Mouse (Mus musculus) forebrain, embryonic 16.5 days (tissue): ENCODE measurements around the gene Rasal2. TPM values are rescaled to one million over a fixed set of nuclear protein-coding genes. Genes with fewer than 3 reads are reported as not detected.

ENCODE experiments used
- ATAC-seq: fragments of 200-750 bp; cut with Nextera tagmentation; 2 replicates; pipeline ENCODE4 v1.8.0; 2017; ENCODE audit warnings: mild to moderate bottlenecking, moderate library complexity
- H3K27ac ChIP-seq: fragments of 300-500 bp; sonication (generic); 2 replicates; pipeline ENCODE4 v1.5.1; 2014; ENCODE audit warnings: low read length, control low read depth
- H3K27me3 ChIP-seq: fragments of 300-500 bp; sonication (generic); replicated peaks from 2 replicates; pipeline ENCODE4 v1.6.1; 2014; ENCODE audit warnings: low read length; ENCODE audit not compliant: control insufficient read depth, insufficient read depth
- H3K36me3 ChIP-seq: fragments of 300-500 bp; sonication (generic); 2 replicates; pipeline ENCODE4 v1.6.1; 2014; ENCODE audit not compliant: control insufficient read depth, insufficient read depth
- H3K4me1 ChIP-seq: fragments of 300-500 bp; sonication (generic); replicated peaks from 2 replicates; pipeline ENCODE4 v1.6.1; 2014; ENCODE audit warnings: low read length; ENCODE audit not compliant: control insufficient read depth, insufficient read depth
- H3K4me2 ChIP-seq: fragments of 300-500 bp; sonication (generic); 2 replicates; pipeline ENCODE4 v1.6.1; 2014; ENCODE audit warnings: mild to moderate bottlenecking, low read length, control low read depth
- H3K4me3 ChIP-seq: fragments of 300-500 bp; sonication (generic); replicated peaks from 2 replicates; pipeline ENCODE4 v1.5.1; 2014; ENCODE audit warnings: mild to moderate bottlenecking, low read length, control low read depth
- H3K9ac ChIP-seq: fragments of 300-500 bp; sonication (generic); replicated peaks from 2 replicates; pipeline ENCODE4 v1.6.1; 2014; ENCODE audit warnings: low read depth, low read length, control low read depth
- H3K9me3 ChIP-seq: fragments of 300-500 bp; sonication (generic); 2 replicates; pipeline ENCODE4 v1.6.1; 2016; ENCODE audit warnings: low read length; ENCODE audit not compliant: control insufficient read depth
- WGBS: fragments of 180-500 bp; shearing (Covaris S2); extraction: QIAGEN DNeasy Blood & Tissue Kit; methylation state at CpG from one replicate; pipeline ENCODE4 v1.1.7; 2014; 5-methylcytosine and 5-hydroxymethylcytosine counted together
- polyA plus RNA-seq: library from polyadenylated mRNA; unstranded; fragments of >200 nt; fragmentation: Nextera tagmentation; extraction: Ambion mirVana; gene quantifications from 2 replicates; pipeline ENCODE4 v1.2.1, GENCODE M21; 2015

The Rasal2 gene
- polyA plus RNA-seq, 1 experiment from 2014 or later = 37.6 TPM

DNA sequence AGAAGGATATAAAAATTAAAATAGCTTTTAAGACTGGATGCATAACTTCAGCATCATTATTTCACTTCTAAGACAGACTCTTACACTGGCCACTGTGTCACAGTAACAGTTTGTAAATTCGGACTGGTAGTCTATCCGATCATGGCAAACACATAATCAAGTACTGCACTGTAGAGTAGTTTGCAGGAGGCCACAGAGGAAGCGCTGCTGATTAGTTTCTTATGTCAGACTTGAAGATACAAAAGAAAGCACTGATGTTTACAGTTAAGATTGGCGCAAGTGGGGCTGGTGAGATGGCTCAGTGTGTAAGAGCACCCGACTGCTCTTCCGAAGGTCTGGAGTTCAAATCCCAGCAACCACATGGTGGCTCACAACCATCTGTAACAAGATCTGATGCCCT lies 187.4 kb downstream of the Rasal2 start:
- WGBS = 90% methylated on average over 6 of the region's 6 CpGs
- peaks cover 3% of the 10 kb centered on the region for H3K36me3 ChIP-seq
- no peak overlapping the region for H3K4me2 ChIP-seq
- H3K27ac ChIP-seq = no peak overlapping the region
- H3K4me1 ChIP-seq = no peaks in the 10 kb centered on the region
- no peaks in the 10 kb centered on the region for H3K27me3 ChIP-seq
- no peak overlapping the region for H3K9ac ChIP-seq
- no peak overlapping the region for H3K4me3 ChIP-seq
- H3K9me3 ChIP-seq = no peaks in the 10 kb centered on the region
- ATAC-seq = no peak

DNA sequence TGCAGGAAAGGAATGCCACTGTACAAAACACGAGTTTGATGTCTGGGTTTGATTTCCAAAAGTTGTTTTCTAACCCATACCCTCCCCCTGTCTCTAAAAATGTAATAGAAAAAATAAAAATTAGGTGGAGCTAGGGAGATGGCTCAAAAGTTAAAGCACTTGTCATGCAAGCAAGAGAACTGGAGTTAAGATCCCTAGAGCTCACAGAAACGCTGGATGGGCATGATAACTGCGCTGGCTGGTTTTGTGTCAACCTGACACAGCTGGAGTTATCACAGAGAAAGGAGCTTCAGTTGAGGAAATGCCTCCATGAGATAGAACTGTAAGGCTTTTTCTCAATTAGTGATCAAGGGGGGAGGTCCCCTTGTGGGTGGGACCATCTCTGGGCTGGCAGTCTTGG lies 191.5 kb downstream of the Rasal2 start:
- ATAC-seq = no peak
- 87% methylated on average over 3 of the region's 3 CpGs for WGBS
- Histone ChIP-seq H3K4me2 (no peak overlapping the region), H3K4me3 (no peak overlapping the region), H3K27ac (no peak overlapping the region), H3K27me3 (no peaks in the 10 kb centered on the region), H3K9me3 (no peaks in the 10 kb centered on the region), H3K36me3 (peaks cover 3% of the 10 kb centered on the region; the same call in 1 of the 2 replicates), H3K9ac (no peak overlapping the region), H3K4me1 (no peaks in the 10 kb centered on the region)

DNA sequence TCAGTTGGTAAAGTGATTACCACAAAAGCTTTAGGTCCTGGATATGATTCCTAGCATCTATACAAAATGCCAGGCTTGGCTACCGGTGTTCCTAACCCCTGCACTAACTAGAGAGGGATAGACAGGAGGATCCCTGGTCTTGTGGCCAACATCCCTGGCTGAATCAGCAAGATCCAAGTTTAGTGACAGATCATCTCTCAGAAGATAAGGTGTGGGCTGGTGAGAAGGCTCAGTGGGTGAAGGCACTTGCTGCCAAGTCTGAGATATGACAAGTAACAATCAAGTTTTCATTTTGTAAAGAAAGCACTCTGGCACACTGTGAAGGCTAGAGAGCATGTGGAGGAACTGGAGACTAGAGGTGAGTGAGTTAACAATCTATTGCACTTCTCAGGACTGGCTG lies 191.9 kb downstream of the Rasal2 start:
- Histone ChIP-seq H3K4me1 (no peaks in the 10 kb centered on the region), H3K9ac (no peak overlapping the region), H3K4me3 (no peak overlapping the region), H3K27ac (no peak overlapping the region), H3K9me3 (no peaks in the 10 kb centered on the region), H3K36me3 (peaks cover 3% of the 10 kb centered on the region; the same call in 1 of the 2 replicates), H3K27me3 (no peaks in the 10 kb centered on the region), H3K4me2 (no peak overlapping the region)
- WGBS = 92% methylated on average over 1 of the region's 1 CpGs
- ATAC-seq = no peak

DNA sequence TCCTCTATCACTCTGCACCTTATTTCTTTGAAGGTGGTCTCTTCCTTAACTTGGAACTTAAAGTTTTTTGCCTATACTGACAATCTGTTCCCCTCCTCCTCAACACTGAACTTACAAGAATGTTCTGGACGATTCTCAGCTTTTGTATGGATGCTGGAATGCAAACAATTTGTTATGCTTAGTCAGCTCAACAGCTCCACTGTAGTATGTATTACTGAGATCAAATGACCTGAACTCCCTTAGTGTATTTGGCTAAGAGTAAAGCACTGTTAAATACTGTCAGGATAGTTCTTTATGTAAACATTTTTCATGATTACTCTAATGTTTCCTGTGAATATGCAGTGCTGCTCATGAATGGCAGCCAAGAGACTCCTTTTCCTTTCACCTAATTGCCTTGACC lies 203.6 kb downstream of the Rasal2 start:
- no peaks in the 10 kb centered on the region for H3K27me3 ChIP-seq
- H3K4me1 ChIP-seq = no peaks in the 10 kb centered on the region; the same call in 1 of the 2 replicates
- H3K9ac ChIP-seq = no peak overlapping the region
- H3K4me3 ChIP-seq = no peak overlapping the region
- 10% methylated on average over 1 of the region's 1 CpGs for WGBS
- no peak overlapping the region for H3K27ac ChIP-seq
- H3K4me2 ChIP-seq = no peak overlapping the region
- no peaks in the 10 kb centered on the region for H3K9me3 ChIP-seq
- no peak for ATAC-seq
- H3K36me3 ChIP-seq = no peaks in the 10 kb centered on the region

- H3K9ac ChIP-seq = no peak overlapping the region
- H3K4me2 ChIP-seq = no peak overlapping the region
- 73% methylated on average over 4 of the region's 4 CpGs for WGBS
- H3K27ac ChIP-seq = no peak overlapping the region
- H3K4me1 ChIP-seq = no peaks in the 10 kb centered on the region; the same call in 1 of the 2 replicates
- ATAC-seq = no peak
- no peaks in the 10 kb centered on the region for H3K9me3 ChIP-seq
- no peaks in the 10 kb centered on the region for H3K27me3 ChIP-seq
- no peaks in the 10 kb centered on the region for H3K36me3 ChIP-seq
- no peak overlapping the region for H3K4me3 ChIP-seq
These were observed 206.7 kb downstream of the Rasal2 start for GRCm38 (mm10) chr1:157205685-157206084.

GRCm38 (mm10) chr1:157183043-157183442 lies 229.4 kb downstream of the Rasal2 start:
- no peak for ATAC-seq
- no peaks in the 10 kb centered on the region for H3K27me3 ChIP-seq
- H3K4me2 ChIP-seq = no peak overlapping the region
- H3K9ac ChIP-seq = no peak overlapping the region
- H3K4me3 ChIP-seq = no peak overlapping the region
- H3K4me1 ChIP-seq = peaks cover 6% of the 10 kb centered on the region; the same call in 1 of the 2 replicates
- WGBS = 40% methylated on average over 3 of the region's 3 CpGs
- H3K36me3 ChIP-seq = no peaks in the 10 kb centered on the region
- H3K9me3 ChIP-seq = no peaks in the 10 kb centered on the region
- H3K27ac ChIP-seq = no peak overlapping the region; the same call in 1 of the 2 replicates

DNA sequence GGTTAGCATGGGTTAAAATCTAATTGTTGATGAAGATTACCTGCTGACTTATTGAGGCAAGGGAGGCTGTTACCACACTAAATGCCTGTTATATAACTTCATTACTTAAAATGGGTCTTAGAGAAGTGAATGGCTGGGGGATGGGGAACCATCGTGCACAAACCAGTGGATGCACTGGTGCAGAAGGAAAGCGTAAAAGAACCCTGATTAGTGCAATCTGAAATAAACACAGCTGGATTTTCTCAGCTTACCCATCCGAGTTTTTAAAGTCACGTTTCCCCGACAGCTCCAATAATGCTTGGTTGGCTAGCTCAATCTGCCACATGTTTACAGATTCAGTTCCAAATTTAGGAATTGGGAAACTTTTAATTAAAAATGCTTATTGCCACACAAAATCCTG lies 230.0 kb downstream of the Rasal2 start:
- no peak overlapping the region for H3K9ac ChIP-seq
- H3K4me3 ChIP-seq = no peak overlapping the region
- no peaks in the 10 kb centered on the region for H3K36me3 ChIP-seq
- WGBS = 10% methylated on average over 5 of the region's 5 CpGs
- peaks cover 6% of the 10 kb centered on the region; the same call in 1 of the 2 replicates for H3K4me1 ChIP-seq
- no peaks in the 10 kb centered on the region for H3K27me3 ChIP-seq
- no peak overlapping the region for H3K27ac ChIP-seq
- peak; percentile 20; the same call in 1 of the 2 replicates for ATAC-seq
- no peaks in the 10 kb centered on the region for H3K9me3 ChIP-seq
- no peak overlapping the region for H3K4me2 ChIP-seq

DNA sequence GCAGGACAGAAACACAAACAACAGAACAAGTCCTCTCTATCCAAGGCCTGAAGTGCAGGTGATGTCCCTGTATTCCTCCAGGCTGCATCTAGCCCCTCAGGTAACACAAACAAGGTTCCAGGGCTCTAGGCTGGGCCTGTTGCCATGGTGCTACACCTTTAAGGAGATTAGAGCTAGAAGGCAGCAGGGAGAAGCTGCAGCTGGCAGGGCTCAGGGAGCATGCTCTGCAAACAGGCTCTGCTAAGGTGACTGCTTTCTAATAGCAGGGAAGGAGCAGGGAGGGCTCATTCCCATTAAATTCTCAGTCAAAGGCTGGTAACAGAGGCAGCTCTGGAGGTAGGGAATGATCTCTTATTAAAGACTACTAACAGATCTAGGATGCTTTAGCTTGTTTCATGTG lies 231.3 kb downstream of the Rasal2 start:
- Histone ChIP-seq H3K4me2 (no peak overlapping the region), H3K9me3 (no peaks in the 10 kb centered on the region), H3K4me1 (peaks cover 6% of the 10 kb centered on the region; the same call in 1 of the 2 replicates), H3K27me3 (no peaks in the 10 kb centered on the region), H3K9ac (no peak overlapping the region), H3K36me3 (no peaks in the 10 kb centered on the region), H3K27ac (no peak overlapping the region), H3K4me3 (no peak overlapping the region)
- no peak for ATAC-seq

GRCm38 (mm10) chr1:157178988-157179764 lies 233.2 kb downstream of the Rasal2 start:
- Histone ChIP-seq H3K4me2 (no peak overlapping the region), H3K9me3 (no peaks in the 10 kb centered on the region), H3K4me1 (peaks cover 6% of the 10 kb centered on the region; the same call in 1 of the 2 replicates), H3K36me3 (peaks cover 6% of the 10 kb centered on the region), H3K27ac (no peak overlapping the region), H3K4me3 (no peak overlapping the region), H3K27me3 (no peaks in the 10 kb centered on the region), H3K9ac (no peak overlapping the region)
- ATAC-seq = no peak
- WGBS = 19% methylated on average over 9 of the region's 9 CpGs
